Mouse (Mus musculus): Measurements from ENCODE around the gene Itprip.

Itprip gene

GRCm38 (mm10) chr19:47885191-47885743 is 33.8 kb downstream of the Itprip start:
- no peak for DNase-seq (ENCODE audit: low spot score)

- no peak for DNase-seq (ENCODE audit: low spot score)
Measured at GRCm38 (mm10) chr19:47884296-47885085, 34.6 kb downstream of the Itprip start.

GRCm38 (mm10) chr19:47882882-47883254 is 36.2 kb downstream of the Itprip start:
- DNase-seq (ENCODE audit: low spot score): no peak

- peak; percentile 60 for DNase-seq (ENCODE audit: low spot score)
Measured at GRCm38 (mm10) chr19:47882151-47882881, 36.8 kb downstream of the Itprip start.

- DNase-seq (ENCODE audit: low spot score): no peak
Measured at GRCm38 (mm10) chr19:47881538-47881937, 37.6 kb downstream of the Itprip start.

GRCm38 (mm10) chr19:47876252-47876651 is 42.8 kb downstream of the Itprip start:
- no peak for DNase-seq (ENCODE audit: low spot score)

- DNase-seq (ENCODE audit: low spot score): no peak
Measured at GRCm38 (mm10) chr19:47871515-47871914, 47.6 kb downstream of the Itprip start.

GRCm38 (mm10) chr19:47870102-47870666 is 48.9 kb downstream of the Itprip start:
- no peak for DNase-seq (ENCODE audit: low spot score)

GRCm38 (mm10) chr19:47869516-47869915 is 49.6 kb downstream of the Itprip start:
- DNase-seq (ENCODE audit: low spot score): no peak

- no peak for DNase-seq (ENCODE audit: low spot score)
Measured at GRCm38 (mm10) chr19:47868951-47869350, 50.1 kb downstream of the Itprip start.

- no peak for DNase-seq (ENCODE audit: low spot score)
Measured at GRCm38 (mm10) chr19:47867628-47868175, 51.4 kb downstream of the Itprip start.

GRCm38 (mm10) chr19:47865353-47865947 is 53.6 kb downstream of the Itprip start, which contains the start of gene Gsto2:
Gsto2 (plus strand) TSS chr19:47865534.
- peak; percentile 95 for DNase-seq (ENCODE audit: low spot score)

GRCm38 (mm10) chr19:47864721-47865120 is 54.4 kb downstream of the Itprip start:
- DNase-seq (ENCODE audit: low spot score): no peak

- DNase-seq (ENCODE audit: low spot score): no peak
Measured at GRCm38 (mm10) chr19:47864051-47864450, 55.0 kb downstream of the Itprip start.

GRCm38 (mm10) chr19:47862581-47862980 is 56.5 kb downstream of the Itprip start:
- DNase-seq (ENCODE audit: low spot score): no peak

GRCm38 (mm10) chr19:47859180-47859579 is 59.9 kb downstream of the Itprip start:
- no peak for DNase-seq (ENCODE audit: low spot score)

- no peak for DNase-seq (ENCODE audit: low spot score)
Measured at GRCm38 (mm10) chr19:47857957-47858942, 60.8 kb downstream of the Itprip start.

GRCm38 (mm10) chr19:47854796-47855783 is 64.0 kb downstream of the Itprip start, which contains the start of gene Gsto1:
Gsto1 (plus strand) TSS chr19:47854970.
- DNase-seq (ENCODE audit: low spot score): peak; percentile 80
